16 mouse cellular contexts compared by ENCODE assay signal in genomic region chr9:108787080-108787479, GRCm38 (mm10). TPM values are rescaled to one million over a fixed set of nuclear protein-coding genes. Genes with fewer than 3 reads are reported as not detected.
DNase-seq lines count a peak whose midpoint lies in the region; ATAC-seq and TF ChIP-seq lines count a peak whose summit lies in the region.
"Had no signal": no experiment of that assay in that cellular context is flagged by ENCODE, and none has a peak within 500 bp of the region (broad histone marks: within the 10 kb centered on the region; RNA-seq: fewer than 3 reads in every experiment).

No protein-coding gene starts in this region.

- H3K27ac ChIP-seq in hindbrain, embryonic 13.5 days = no peak overlapping the region
- no peak overlapping the region for H3K27ac ChIP-seq in hindbrain, embryonic 11.5 days (ENCODE audit: low read depth, low read length)
- H3K27ac ChIP-seq in testis, adult 2 months (ENCODE audit: control insufficient read depth, insufficient read depth, low read depth, low read length) = no peak overlapping the region
- H3K27ac ChIP-seq in liver, postnatal 0 days (ENCODE audit: low read depth) = no peak overlapping the region

- peak overlapping the region; percentile 24 for H3K4me3 ChIP-seq in hindbrain, embryonic 13.5 days
- H3K4me3 ChIP-seq in hindbrain, embryonic 11.5 days (ENCODE audit: low read depth, low read length) = no peak overlapping the region
- peak overlapping the region; percentile 60; the same call in 1 of the 2 replicates for H3K4me3 ChIP-seq in testis, adult 2 months (ENCODE audit: control insufficient read depth, low read depth, low read length)
- no peak overlapping the region for H3K4me3 ChIP-seq in liver, postnatal 0 days (ENCODE audit: low read depth, low read length)
- H3K4me3 ChIP-seq: megakaryocyte, embryonic 14.5 days had no signal

- peaks cover 81% of the 10 kb centered on the region for H3K4me1 ChIP-seq in hindbrain, embryonic 13.5 days (replicated peaks)
- H3K4me1 ChIP-seq in hindbrain, embryonic 11.5 days (replicated peaks; ENCODE audit: control insufficient read depth, insufficient read depth, low read length) = peaks cover 6% of the 10 kb centered on the region; the same call in 1 of the 2 replicates
- peaks cover 4% of the 10 kb centered on the region for H3K4me1 ChIP-seq in testis, adult 2 months (ENCODE audit: control insufficient read depth, insufficient read depth, low read length)
- peaks cover 59% of the 10 kb centered on the region for H3K4me1 ChIP-seq in liver, postnatal 0 days (ENCODE audit: insufficient read depth)

- H3K27me3 ChIP-seq in hindbrain, embryonic 13.5 days = no peaks in the 10 kb centered on the region
- no peaks in the 10 kb centered on the region for H3K27me3 ChIP-seq in hindbrain, embryonic 11.5 days (ENCODE audit: control insufficient read depth, insufficient read depth, low read length)
- no peaks in the 10 kb centered on the region for H3K27me3 ChIP-seq in testis, adult 2 months (ENCODE audit: control insufficient read depth, insufficient read depth, low read length)
- H3K27me3 ChIP-seq in liver, postnatal 0 days (ENCODE audit: insufficient read depth, low read length) = no peaks in the 10 kb centered on the region
- H3K27me3 ChIP-seq: megakaryocyte, embryonic 14.5 days had no signal

- TF ChIP-seq EP300 in liver, postnatal 0 days (IDR thresholded peaks at IDR 0.05; ENCODE audit: low read depth) = no peak

- no peaks in the 10 kb centered on the region for H3K36me3 ChIP-seq in hindbrain, embryonic 13.5 days
- H3K36me3 ChIP-seq in hindbrain, embryonic 11.5 days (ENCODE audit: control insufficient read depth, insufficient read depth, low read length) = no peaks in the 10 kb centered on the region
- no peaks in the 10 kb centered on the region for H3K36me3 ChIP-seq in testis, adult 2 months (ENCODE audit: control insufficient read depth, insufficient read depth, low read length)
- peaks cover 6% of the 10 kb centered on the region; the same call in 1 of the 2 replicates for H3K36me3 ChIP-seq in liver, postnatal 0 days (replicated peaks; ENCODE audit: insufficient read depth, low read length)

- no peak for DNase-seq in hindbrain, embryonic 11.5 days (ENCODE audit: low spot score)
- DNase-seq in testis, postnatal 14 days (ENCODE audit: low spot score) = no peak
- DNase-seq in liver, postnatal 0 days = no peak
- DNase-seq in right cerebral cortex, postnatal 14 days = no peak
- no peak for DNase-seq in urinary bladder, postnatal 4 days (ENCODE audit: low spot score in 2 of 2)
- no peak for DNase-seq in urinary bladder, adult 2 months (ENCODE audit: low spot score)
- DNase-seq: heart, postnatal 10 days; kidney, postnatal 25 days; layer of hippocampus, postnatal 36 days; left cerebral cortex, postnatal 4 days; thymus, adult 18-20 months had no signal

- no peak for TF ChIP-seq POLR2A in testis, adult 2 months (IDR thresholded peaks at IDR 0.05; ENCODE audit: control insufficient read depth, low read depth, low read length)

- no peaks in the 10 kb centered on the region for H3K9me3 ChIP-seq in hindbrain, embryonic 13.5 days
- H3K9me3 ChIP-seq in hindbrain, embryonic 11.5 days (ENCODE audit: control insufficient read depth, low read length) = no peaks in the 10 kb centered on the region
- no peaks in the 10 kb centered on the region for H3K9me3 ChIP-seq in liver, postnatal 0 days (ENCODE audit: low read length)
- H3K9me3 ChIP-seq: megakaryocyte, embryonic 14.5 days had no signal

- TF ChIP-seq CTCF in testis, adult 2 months (IDR thresholded peaks at IDR 0.05; ENCODE audit: control insufficient read depth, insufficient read depth, insufficient replicate concordance, low read depth, low read length) = no peak
- no peak for TF ChIP-seq CTCF in liver, postnatal 0 days (IDR thresholded peaks at IDR 0.05; ENCODE audit: low read depth)

- H3K9ac ChIP-seq in hindbrain, embryonic 13.5 days = 0 out of 2 replicates have a peak overlapping the region, but pooled peaks have one; percentile 4
- no peak overlapping the region for H3K9ac ChIP-seq in hindbrain, embryonic 11.5 days (ENCODE audit: low read depth, low read length)
- no peak overlapping the region for H3K9ac ChIP-seq in liver, postnatal 0 days (replicated peaks)

- peak overlapping the region; percentile 90 for H3K4me2 ChIP-seq in hindbrain, embryonic 13.5 days
- no peak overlapping the region for H3K4me2 ChIP-seq in hindbrain, embryonic 11.5 days (replicated peaks; ENCODE audit: low read depth, low read length)
- 0 out of 2 replicates have a peak overlapping the region, but pooled peaks have one; percentile 2 for H3K4me2 ChIP-seq in liver, postnatal 0 days (ENCODE audit: low read depth, low read length)

- 88% methylated on average over 2 of the region's 2 CpGs for WGBS in hindbrain, embryonic 13.5 days
- 90% methylated on average over 2 of the region's 2 CpGs for WGBS in hindbrain, embryonic 11.5 days
- 88% methylated on average over 2 of the region's 2 CpGs for WGBS in liver, postnatal 0 days (ENCODE audit: insufficient replicate concordance)

- ATAC-seq in hindbrain, embryonic 13.5 days (ENCODE audit: low FRiP score) = no peak
- ATAC-seq in hindbrain, embryonic 11.5 days (ENCODE audit: low FRiP score) = no peak
- ATAC-seq in liver, postnatal 0 days = no peak
- ATAC-seq: CD4-positive, CD25-positive, alpha-beta regulatory T cell, adult 4 months; intestine, postnatal 0 days had no signal

RNA-seq across cellular contexts. Expression of gene Ip6k2, which starts 3.5 kb away (rescaled TPM):
- polyA plus RNA-seq in hindbrain, embryonic 13.5 days (2015; fragmentation: Nextera tagmentation; extraction: Ambion mirVana) = 222 and 228 TPM in 2 replicates
- 122 and 136 TPM in 2 replicates for polyA plus RNA-seq in hindbrain, embryonic 11.5 days (2014; fragmentation: Nextera tagmentation; extraction: Ambion mirVana)
- 49.7 and 54.0 TPM in 2 replicates for polyA plus RNA-seq in testis, adult 2 months (2012; rRNA removed)
- polyA plus RNA-seq in liver, postnatal 0 days (2015; fragmentation: Nextera tagmentation; extraction: Ambion mirVana) = 12.4 and 18.6 TPM in 2 replicates
- polyA plus RNA-seq in urinary bladder, adult 2 months (2012; rRNA removed) = 77.3 and 97.8 TPM in 2 replicates

RNA-seq across cellular contexts. Expression of gene Nckipsd, which starts 21.1 kb away (rescaled TPM):
- 25.9 and 30.7 TPM in 2 replicates for polyA plus RNA-seq in hindbrain, embryonic 13.5 days (2015; fragmentation: Nextera tagmentation; extraction: Ambion mirVana)
- polyA plus RNA-seq in hindbrain, embryonic 11.5 days (2014; fragmentation: Nextera tagmentation; extraction: Ambion mirVana) = 10.5 and 13.0 TPM in 2 replicates
- polyA plus RNA-seq in testis, adult 2 months (2012; rRNA removed) = 5.6 and 5.9 TPM in 2 replicates
- 4.5 TPM in 2 replicates for polyA plus RNA-seq in liver, postnatal 0 days (2015; fragmentation: Nextera tagmentation; extraction: Ambion mirVana)
- 10.2 and 11.7 TPM in 2 replicates for polyA plus RNA-seq in urinary bladder, adult 2 months (2012; rRNA removed)

RNA-seq across cellular contexts. Expression of gene Celsr3, which starts 39.0 kb away (rescaled TPM):
- 13.8 and 14.3 TPM in 2 replicates for polyA plus RNA-seq in hindbrain, embryonic 13.5 days (2015; fragmentation: Nextera tagmentation; extraction: Ambion mirVana)
- polyA plus RNA-seq in hindbrain, embryonic 11.5 days (2014; fragmentation: Nextera tagmentation; extraction: Ambion mirVana) = 10.1 and 16.8 TPM in 2 replicates
- polyA plus RNA-seq in testis, adult 2 months (2012; rRNA removed) = 1.2 and 1.3 TPM in 2 replicates
- 0.09 and 0.23 TPM in 2 replicates for polyA plus RNA-seq in liver, postnatal 0 days (2015; fragmentation: Nextera tagmentation; extraction: Ambion mirVana)
- polyA plus RNA-seq in urinary bladder, adult 2 months (2012; rRNA removed) = 0.19 and 0.23 TPM in 2 replicates

Comparison
In these comparisons a context has a peak if more than half of its experiments do, and no peak if none do; other contexts are left out.
1. H3K4me3 ChIP-seq: peak in hindbrain, embryonic 13.5 days (single experiment) and testis, adult 2 months (single experiment); none in hindbrain, embryonic 11.5 days (single experiment) and liver, postnatal 0 days (single experiment).